Mouse (Mus musculus) spleen, adult 2 months (tissue): ENCODE results near the gene Ifrd1.

ENCODE experiments used
- CTCF ChIP-seq: fragments of 200-500 bp; IDR thresholded peaks from 2 replicates; pipeline ENCODE4 v1.5.1; 2011; ENCODE audit warnings: mild to moderate bottlenecking, inconsistent platforms; ENCODE audit not compliant: insufficient read depth, insufficient read length, insufficient replicate concordance; ENCODE audit errors: extremely low read depth
- POLR2A ChIP-seq: fragments of 200-500 bp; IDR thresholded peaks from 2 replicates; pipeline ENCODE4 v1.6.1; 2011; ENCODE audit warnings: low read depth, low read length, inconsistent platforms

GRCm38 (mm10) chr12:40263006-40263405 lies 14.7 kb upstream of the Ifrd1 start:
- TF ChIP-seq CTCF (no peak), POLR2A (no peak)
